Comparison of ENCODE assay signal across 9 mouse cellular contexts in the genomic region with DNA sequence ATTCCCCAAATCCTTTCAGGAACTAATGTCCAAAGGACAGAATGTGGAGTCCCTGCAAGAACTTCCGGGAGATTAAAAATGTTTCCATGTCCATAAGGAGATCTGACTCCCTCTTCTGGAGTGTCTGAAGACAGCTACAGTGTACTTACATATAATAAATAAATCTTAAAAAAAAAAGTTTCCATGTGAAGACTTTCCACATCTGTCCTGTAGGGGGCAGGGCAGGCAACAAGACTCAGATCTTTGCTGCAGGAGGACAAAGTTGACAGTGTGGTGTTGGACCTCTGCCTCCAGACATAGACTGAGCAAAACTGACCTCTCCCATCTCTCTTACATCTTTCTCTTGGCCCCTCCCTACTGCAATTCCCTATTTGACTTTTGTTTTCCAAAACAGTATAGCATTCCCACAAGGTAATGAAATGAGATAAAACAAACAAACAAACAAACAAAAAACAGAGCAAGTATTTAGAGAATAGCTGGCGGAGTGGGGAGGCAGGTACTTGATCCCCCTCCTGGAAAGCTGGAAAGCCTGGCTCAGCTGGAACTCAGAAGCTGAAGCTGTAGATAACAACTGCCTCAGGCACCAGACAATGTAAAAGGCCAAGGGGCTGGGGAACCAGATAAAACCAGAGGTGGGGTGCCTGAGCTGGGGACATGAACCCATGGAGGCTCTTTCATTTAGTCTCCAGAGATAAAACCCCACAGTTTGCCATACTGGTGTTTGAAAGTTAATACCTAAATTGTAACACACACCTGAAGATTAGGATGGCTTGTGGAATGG.
DNase-seq lines count a peak whose midpoint lies in the region; TF ChIP-seq lines count a peak whose summit lies in the region.
"Had no signal": no experiment of that assay in that cellular context is flagged by ENCODE, and none has a peak within 500 bp of the region (broad histone marks: within the 10 kb centered on the region; RNA-seq: fewer than 3 reads in every experiment).

No protein-coding gene starts in this region.

- no peak for TF ChIP-seq POLR2A in testis, adult 2 months (IDR thresholded peaks at IDR 0.05; ENCODE audit: control insufficient read depth, low read depth, low read length)

- no peak overlapping the region for H3K4me3 ChIP-seq in gastrocnemius, adult 2 months
- no peak overlapping the region for H3K4me3 ChIP-seq in testis, adult 2 months (ENCODE audit: control insufficient read depth, low read depth, low read length)
- H3K4me3 ChIP-seq: neural tube, embryonic 12.5 days had no signal

- no peak overlapping the region for H3K27ac ChIP-seq in gastrocnemius, adult 2 months
- no peak overlapping the region for H3K27ac ChIP-seq in testis, adult 2 months (ENCODE audit: control insufficient read depth, insufficient read depth, low read depth, low read length)
- H3K27ac ChIP-seq: neural tube, embryonic 12.5 days had no signal

- peak; percentile 66 for TF ChIP-seq CTCF in gastrocnemius, adult 2 months (IDR thresholded peaks at IDR 0.05)
- TF ChIP-seq CTCF in testis, adult 2 months (IDR thresholded peaks at IDR 0.05; ENCODE audit: control insufficient read depth, insufficient read depth, insufficient replicate concordance, low read depth, low read length) = peak; percentile 17; the same call in 1 of the 2 replicates

- intact Hi-C loops in gastrocnemius, adult 2 months (cut with DNase I) = no loop called here

- H3K4me1 ChIP-seq in testis, adult 2 months (ENCODE audit: control insufficient read depth, insufficient read depth, low read length) = no peaks in the 10 kb centered on the region
- H3K4me1 ChIP-seq: neural tube, embryonic 12.5 days had no signal

- no peaks in the 10 kb centered on the region for H3K27me3 ChIP-seq in testis, adult 2 months (ENCODE audit: control insufficient read depth, insufficient read depth, low read length)
- H3K27me3 ChIP-seq: neural tube, embryonic 12.5 days had no signal

- no peak for DNase-seq in gastrocnemius, adult 2 months
- DNase-seq in gastrocnemius, postnatal 25 days = no peak
- DNase-seq in testis, postnatal 14 days (ENCODE audit: low spot score) = no peak
- DNase-seq in heart, postnatal 4 days = peak; percentile 42
- peak; percentile 43 for DNase-seq in mesoderm, embryonic 11.5 days (ENCODE audit: low read depth, low spot score)
- no peak for DNase-seq in layer of hippocampus, postnatal 10 days (ENCODE audit: low spot score in 2 of 2)
- DNase-seq in gastrocnemius, adult 18-20 months (ENCODE audit: low spot score) = no peak

- H3K36me3 ChIP-seq in testis, adult 2 months (ENCODE audit: control insufficient read depth, insufficient read depth, low read length) = no peaks in the 10 kb centered on the region

Comparison
In these comparisons a context has a peak if more than half of its experiments do, and no peak if none do; other contexts are left out.
1. DNase-seq: peak in heart, postnatal 4 days (single experiment) and mesoderm, embryonic 11.5 days (single experiment); none in gastrocnemius, adult 2 months (single experiment), gastrocnemius, postnatal 25 days (single experiment), testis, postnatal 14 days (single experiment), layer of hippocampus, postnatal 10 days (0 of 2) and gastrocnemius, adult 18-20 months (single experiment).